Mouse (Mus musculus) midbrain, postnatal 0 days (tissue): ENCODE measurements around the gene Ceacam1. TPM values are rescaled to one million over a fixed set of nuclear protein-coding genes. Genes with fewer than 3 reads are reported as not detected.

Experiments used
- ATAC-seq: fragments of 200-750 bp; cut with Nextera tagmentation; 2 replicates; pipeline ENCODE4 v1.8.0; 2017; ENCODE audit warnings: moderate number of reproducible peaks, mild to moderate bottlenecking, moderate TSS enrichment, moderate library complexity; ENCODE audit not compliant: low FRiP score
- DNase-seq: peaks from one replicate; pipeline ENCODE4 v3.0.0-alpha.2; 2015; ENCODE audit warnings: low spot score
- H3K27ac ChIP-seq: fragments of 300-500 bp; sonication (generic); 2 replicates; pipeline ENCODE4 v1.5.1; 2014; ENCODE audit warnings: low read depth, mild to moderate bottlenecking, low read length, mixed read lengths
- H3K27me3 ChIP-seq: fragments of 300-500 bp; sonication (generic); 2 replicates; pipeline ENCODE4 v1.6.1; 2014; ENCODE audit warnings: low read length, control low read depth, mixed read lengths; ENCODE audit not compliant: insufficient read depth
- H3K36me3 ChIP-seq: fragments of 300-500 bp; sonication (generic); 2 replicates; pipeline ENCODE4 v1.6.1; 2014; ENCODE audit warnings: low read length, control low read depth, mixed read lengths; ENCODE audit not compliant: insufficient read depth
- H3K4me1 ChIP-seq: fragments of 300-500 bp; sonication (generic); 2 replicates; pipeline ENCODE4 v1.6.1; 2014; ENCODE audit warnings: mild to moderate bottlenecking, control low read depth, antibody characterized with exemption, low read length, mixed read lengths; ENCODE audit not compliant: insufficient read depth
- H3K4me2 ChIP-seq: fragments of 300-500 bp; sonication (generic); 2 replicates; pipeline ENCODE4 v1.6.1; 2014; ENCODE audit warnings: low read depth, mild to moderate bottlenecking, low read length, mixed read lengths; ENCODE audit not compliant: poor library complexity, severe bottlenecking
- H3K4me3 ChIP-seq: fragments of 300-500 bp; sonication (generic); 2 replicates; pipeline ENCODE4 v1.5.1; 2014; ENCODE audit warnings: low read depth, mild to moderate bottlenecking, low read length, moderate library complexity
- H3K9ac ChIP-seq: fragments of 300-500 bp; sonication (generic); replicated peaks from 2 replicates; pipeline ENCODE4 v1.6.1; 2014; ENCODE audit warnings: mild to moderate bottlenecking, low read length, moderate library complexity, mixed read lengths; ENCODE audit not compliant: poor library complexity, severe bottlenecking
- H3K9me3 ChIP-seq: fragments of 300-500 bp; sonication (generic); 2 replicates; pipeline ENCODE4 v1.6.1; 2016; ENCODE audit warnings: low read length, control low read depth
- CTCF ChIP-seq: IDR thresholded peaks from 2 replicates; pipeline ENCODE4 v1.5.1; 2016; ENCODE audit warnings: antibody characterized with exemption, mild to moderate bottlenecking
- WGBS: fragments of 180-500 bp; shearing (Covaris S2); extraction: QIAGEN DNeasy Blood & Tissue Kit; methylation state at CpG from one replicate; pipeline ENCODE4 v1.1.7; 2014; 5-methylcytosine and 5-hydroxymethylcytosine counted together
- polyA plus RNA-seq: library from polyadenylated mRNA; unstranded; fragments of >200 nt; fragmentation: Nextera tagmentation; extraction: Ambion mirVana; gene quantifications from 2 replicates; pipeline ENCODE4 v1.2.1, GENCODE M21; 2015
- total RNA-seq: library from RNA; depleted of rRNA; stranded (reverse); fragments of >200 nt; gene quantifications from 2 replicates; pipeline ENCODE4 v1.2.3, GENCODE M21; 2014; rRNA removed

The Ceacam1 gene
- total and polyA plus RNA-seq, 2 experiments from 2014 or later = 0.84 to 2.9 TPM

DNA sequence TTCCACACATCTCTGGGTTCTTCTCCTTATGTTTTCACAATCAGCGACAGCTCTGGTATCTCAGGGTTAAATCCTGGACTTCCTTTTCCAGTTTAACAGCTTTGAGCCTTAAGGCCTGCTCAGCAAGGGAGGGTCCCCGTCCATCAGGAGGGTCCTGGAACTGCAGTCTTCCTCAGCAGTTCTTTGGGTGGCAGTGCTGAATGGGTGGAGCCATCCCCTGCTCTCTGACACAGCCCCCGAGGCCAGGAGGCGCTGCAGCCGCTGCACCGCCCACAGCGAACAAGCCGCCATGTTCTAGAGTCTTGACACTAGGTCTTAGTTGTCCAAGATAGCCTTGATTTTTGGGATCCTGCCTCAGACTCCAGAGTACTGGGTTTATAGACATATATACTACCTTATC is 57.9 kb downstream of the Ceacam1 start:
- Histone ChIP-seq H3K4me3 (no peak overlapping the region), H3K4me2 (no peak overlapping the region), H3K4me1 (no peaks in the 10 kb centered on the region), H3K9me3 (no peaks in the 10 kb centered on the region), H3K27me3 (no peaks in the 10 kb centered on the region), H3K9ac (no peak overlapping the region), H3K27ac (no peak overlapping the region), H3K36me3 (no peaks in the 10 kb centered on the region)
- no peak for ATAC-seq
- DNase-seq = no peak
- no peak for TF ChIP-seq CTCF
- WGBS = 82% methylated on average over 8 of the region's 8 CpGs

DNA sequence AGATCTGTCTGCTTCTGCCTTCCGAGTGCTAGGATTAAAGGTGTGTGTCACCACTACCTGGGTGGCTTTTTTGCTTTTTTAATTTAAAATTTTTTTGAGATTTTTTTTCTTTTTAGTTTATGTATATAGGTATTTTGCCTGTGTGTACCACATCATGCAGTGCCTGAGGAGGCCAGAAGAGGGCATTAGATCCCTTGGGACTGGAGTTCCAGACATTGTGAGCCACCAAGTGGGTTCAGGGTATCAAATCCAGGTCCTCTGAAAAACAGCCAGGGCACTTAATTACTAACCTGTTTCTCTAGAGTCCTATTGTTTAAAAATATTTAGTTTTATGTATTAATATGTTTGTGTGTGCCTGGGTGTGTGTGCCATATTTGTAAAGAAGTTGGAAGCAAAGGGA is 59.8 kb downstream of the Ceacam1 start:
- no peaks in the 10 kb centered on the region for H3K9me3 ChIP-seq
- 73% methylated on average over 1 of the region's 1 CpGs for WGBS
- H3K4me3 ChIP-seq = no peak overlapping the region
- no peaks in the 10 kb centered on the region for H3K4me1 ChIP-seq
- no peaks in the 10 kb centered on the region for H3K27me3 ChIP-seq
- DNase-seq (no peak), ATAC-seq (no peak)
- no peaks in the 10 kb centered on the region for H3K36me3 ChIP-seq
- TF ChIP-seq CTCF = peak; percentile 58
- no peak overlapping the region for H3K9ac ChIP-seq
- H3K4me2 ChIP-seq = no peak overlapping the region
- no peak overlapping the region for H3K27ac ChIP-seq

DNA sequence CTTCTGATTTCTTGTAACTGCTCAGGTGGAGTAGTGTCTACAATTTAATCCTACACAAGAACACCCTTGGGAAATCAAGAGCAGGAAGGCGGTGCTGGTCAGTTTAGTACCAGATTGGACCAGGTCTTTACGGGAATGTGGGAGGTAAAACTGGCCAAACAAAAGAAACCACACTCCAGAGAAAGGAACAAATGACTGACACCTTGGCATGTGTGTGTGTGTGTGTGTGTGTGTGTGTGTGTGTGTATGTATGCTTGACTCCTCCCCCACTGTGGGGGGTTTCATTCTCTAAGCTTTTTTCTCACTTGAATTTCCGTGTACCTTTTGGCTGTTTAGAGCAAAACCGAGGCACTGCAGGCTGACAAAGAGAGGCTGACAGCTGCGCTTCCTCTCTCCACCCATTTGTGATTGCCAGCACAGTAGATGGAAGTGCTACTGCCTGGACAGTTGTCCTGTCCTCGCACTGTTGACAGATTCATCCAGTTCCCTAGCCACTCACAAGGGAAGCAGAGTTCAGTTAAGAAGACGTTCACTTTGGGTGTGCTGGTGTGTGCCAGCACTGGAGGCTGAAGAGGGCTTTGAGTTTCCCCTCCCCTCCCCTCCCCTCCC is 64.5 kb downstream of the Ceacam1 start, which contains the start of gene Cxcl17:
TSS of gene Cxcl17 (minus strand) at position 54 of the 609 bp plus-strand sequence.
- WGBS = 51% methylated on average over 7 of the region's 7 CpGs
- no peak within 1 kb of the TSS for H3K4me2 ChIP-seq
- ATAC-seq (no peak), DNase-seq (no peak)
- no peak within 1 kb of the TSS for H3K9ac ChIP-seq
- no peak within 1 kb of the TSS for H3K4me3 ChIP-seq
- no peaks in the 10 kb centered on the region for H3K36me3 ChIP-seq
- H3K27me3 ChIP-seq = no peaks in the 10 kb centered on the region
- no peak within 1 kb of the TSS for H3K27ac ChIP-seq
- TF ChIP-seq CTCF = no peak
- no peaks in the 10 kb centered on the region for H3K4me1 ChIP-seq
- no peaks in the 10 kb centered on the region for H3K9me3 ChIP-seq

DNA sequence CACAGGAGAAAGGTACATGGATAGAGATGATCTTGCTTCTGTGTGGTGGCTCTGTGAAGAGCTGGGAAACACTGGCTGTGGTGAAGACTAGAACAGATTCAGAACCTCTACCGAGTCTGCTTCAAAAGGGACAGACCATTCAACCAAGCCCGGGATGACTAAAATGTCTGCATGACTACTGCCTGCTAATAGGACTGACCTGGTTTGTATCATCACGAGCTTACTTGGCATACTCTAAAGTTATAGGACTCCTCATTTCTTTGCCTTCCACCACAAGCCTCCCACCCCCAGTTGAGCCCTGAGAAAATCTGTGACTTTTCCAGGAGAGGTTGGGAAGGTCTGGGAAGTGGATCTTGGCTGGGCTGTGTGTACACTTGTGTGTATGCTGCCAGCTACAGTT is 65.5 kb downstream of the Ceacam1 start:
- Histone ChIP-seq H3K4me2 (no peak overlapping the region), H3K27ac (no peak overlapping the region), H3K4me3 (no peak overlapping the region), H3K9ac (no peak overlapping the region), H3K9me3 (no peaks in the 10 kb centered on the region), H3K36me3 (no peaks in the 10 kb centered on the region), H3K4me1 (no peaks in the 10 kb centered on the region), H3K27me3 (no peaks in the 10 kb centered on the region)
- 81% methylated on average over 3 of the region's 3 CpGs for WGBS
- no peak for TF ChIP-seq CTCF
- DNase-seq (no peak), ATAC-seq (no peak)

Other genes starting within 250 kb of the Ceacam1 start
- gene Gsk3a, start 239.8 kb downstream of the Ceacam1 start, total RNA-seq = 155 and 169 TPM in 2 replicates
- gene Gsk3a, start 239.8 kb downstream of the Ceacam1 start, polyA plus RNA-seq = 20.3 and 20.6 TPM in 2 replicates
- 15.8 TPM in 2 replicates for gene Erf, start 226.8 kb downstream of the Ceacam1 start, total RNA-seq
- 2.2 and 3.0 TPM in 2 replicates for gene Erf, start 226.8 kb downstream of the Ceacam1 start, polyA plus RNA-seq
- 145 and 146 TPM in 2 replicates for gene Cic, start 209.9 kb downstream of the Ceacam1 start, total RNA-seq
- 26.8 and 31.9 TPM in 2 replicates for gene Cic, start 209.9 kb downstream of the Ceacam1 start, polyA plus RNA-seq
- gene Pafah1b3, start 179.6 kb downstream of the Ceacam1 start, total RNA-seq = 595 and 661 TPM in 2 replicates
- 604 and 629 TPM in 2 replicates for gene Pafah1b3, start 179.6 kb downstream of the Ceacam1 start, polyA plus RNA-seq
- 2.0 and 2.5 TPM in 2 replicates for gene Prr19, start 176.2 kb downstream of the Ceacam1 start, total RNA-seq
- gene Prr19, start 176.2 kb downstream of the Ceacam1 start, polyA plus RNA-seq = 5.7 and 7.0 TPM in 2 replicates
- 105 and 106 TPM in 2 replicates for gene Tmem145, start 171.5 kb downstream of the Ceacam1 start, total RNA-seq
- gene Tmem145, start 171.5 kb downstream of the Ceacam1 start, polyA plus RNA-seq = 131 and 143 TPM in 2 replicates
- gene Megf8, start 160.4 kb downstream of the Ceacam1 start, total RNA-seq = 90.0 and 103 TPM in 2 replicates
- 15.3 and 15.6 TPM in 2 replicates for gene Megf8, start 160.4 kb downstream of the Ceacam1 start, polyA plus RNA-seq
- gene Cnfn, start 107.9 kb downstream of the Ceacam1 start, total RNA-seq = not detected in 2 replicates
- not detected in 2 replicates for gene Cnfn, start 107.9 kb downstream of the Ceacam1 start, polyA plus RNA-seq
- 10.6 and 11.6 TPM in 2 replicates for gene Lipe, start 78.9 kb downstream of the Ceacam1 start, total RNA-seq
- gene Lipe, start 78.9 kb downstream of the Ceacam1 start, polyA plus RNA-seq = 6.9 and 7.6 TPM in 2 replicates
- gene Cxcl17, start 64.7 kb downstream of the Ceacam1 start, total RNA-seq = not detected in 2 replicates
- gene Cxcl17, start 64.7 kb downstream of the Ceacam1 start, polyA plus RNA-seq = 0.38 and 0.57 TPM in 2 replicates
- not detected in 2 replicates for gene Ceacam2, start 62.3 kb upstream of the Ceacam1 start, total RNA-seq
- gene Ceacam2, start 62.3 kb upstream of the Ceacam1 start, polyA plus RNA-seq = not detected in 2 replicates
- not detected in 2 replicates for gene Erich4, start 138.3 kb upstream of the Ceacam1 start, total RNA-seq
- gene Erich4, start 138.3 kb upstream of the Ceacam1 start, polyA plus RNA-seq = not detected in 2 replicates
- gene Dmac2, start 141.8 kb upstream of the Ceacam1 start, total RNA-seq = 54.3 and 58.1 TPM in 2 replicates
- gene Dmac2, start 141.8 kb upstream of the Ceacam1 start, polyA plus RNA-seq = 47.5 and 50.6 TPM in 2 replicates
- 0.80 and 1.4 TPM in 2 replicates for gene B3gnt8, start 149.1 kb upstream of the Ceacam1 start, total RNA-seq
- 0.62 and 0.97 TPM in 2 replicates for gene B3gnt8, start 149.1 kb upstream of the Ceacam1 start, polyA plus RNA-seq
- 64.9 and 78.2 TPM in 2 replicates for gene Bckdha, start 181.4 kb upstream of the Ceacam1 start, total RNA-seq
- 40.7 and 50.9 TPM in 2 replicates for gene Bckdha, start 181.4 kb upstream of the Ceacam1 start, polyA plus RNA-seq
- gene Exosc5, start 181.6 kb upstream of the Ceacam1 start, total RNA-seq = 19.7 and 29.4 TPM in 2 replicates
- gene Exosc5, start 181.6 kb upstream of the Ceacam1 start, polyA plus RNA-seq = 27.3 and 29.5 TPM in 2 replicates
- gene Tmem91, start 197.6 kb upstream of the Ceacam1 start, total RNA-seq = 60.8 and 94.4 TPM in 2 replicates
- gene Tmem91, start 197.6 kb upstream of the Ceacam1 start, polyA plus RNA-seq = 186 and 200 TPM in 2 replicates
- gene B9d2, start 203.2 kb upstream of the Ceacam1 start, total RNA-seq = 22.8 and 32.1 TPM in 2 replicates
- 58.2 and 67.2 TPM in 2 replicates for gene B9d2, start 203.2 kb upstream of the Ceacam1 start, polyA plus RNA-seq
- 2.2 and 2.5 TPM in 2 replicates for gene Tgfb1, start 209.4 kb upstream of the Ceacam1 start, total RNA-seq
- 0.53 and 0.88 TPM in 2 replicates for gene Tgfb1, start 209.4 kb upstream of the Ceacam1 start, polyA plus RNA-seq
- gene Ccdc97, start 241.5 kb upstream of the Ceacam1 start, total RNA-seq = 27.0 and 38.3 TPM in 2 replicates
- gene Ccdc97, start 241.5 kb upstream of the Ceacam1 start, polyA plus RNA-seq = 29.1 and 34.4 TPM in 2 replicates